Mouse (Mus musculus) forebrain, embryonic 13.5 days (tissue): ENCODE results near the gene Cry2. TPM values are rescaled to one million over a fixed set of nuclear protein-coding genes. Genes with fewer than 3 reads are reported as not detected.

Source experiments
- ATAC-seq: fragments of 200-750 bp; cut with Nextera tagmentation; 2 replicates; pipeline ENCODE4 v1.8.0; 2017
- H3K27ac ChIP-seq: fragments of 300-500 bp; sonication (generic); 2 replicates; pipeline ENCODE4 v1.5.1; 2015; ENCODE audit warnings: inconsistent platforms, mild to moderate bottlenecking, moderate library complexity
- H3K27me3 ChIP-seq: fragments of 300-500 bp; sonication (generic); 2 replicates; pipeline ENCODE4 v1.6.1; 2015; ENCODE audit warnings: mild to moderate bottlenecking, inconsistent platforms
- H3K36me3 ChIP-seq: fragments of 300-500 bp; sonication (generic); 2 replicates; pipeline ENCODE4 v1.6.1; 2015; ENCODE audit warnings: mild to moderate bottlenecking, inconsistent platforms; ENCODE audit not compliant: poor library complexity, severe bottlenecking
- H3K4me1 ChIP-seq: fragments of 300-500 bp; sonication (generic); 2 replicates; pipeline ENCODE4 v1.6.1; 2015; ENCODE audit warnings: inconsistent platforms
- H3K4me2 ChIP-seq: fragments of 300-500 bp; sonication (generic); 2 replicates; pipeline ENCODE4 v1.6.1; 2015; ENCODE audit warnings: inconsistent platforms, mild to moderate bottlenecking, moderate library complexity
- H3K4me3 ChIP-seq: fragments of 300-500 bp; sonication (generic); 2 replicates; pipeline ENCODE4 v1.5.1; 2015; ENCODE audit warnings: mild to moderate bottlenecking, inconsistent platforms
- H3K9ac ChIP-seq: fragments of 300-500 bp; sonication (generic); 2 replicates; pipeline ENCODE4 v1.6.1; 2015; ENCODE audit warnings: mild to moderate bottlenecking, inconsistent platforms
- H3K9me3 ChIP-seq: fragments of 300-500 bp; sonication (generic); replicated peaks from 2 replicates; pipeline ENCODE4 v1.6.1; 2016; ENCODE audit warnings: inconsistent platforms
- WGBS: fragments of 180-500 bp; shearing (Covaris S2); methylation state at CpG from one replicate; pipeline ENCODE4 v1.1.7; 2015; 5-methylcytosine and 5-hydroxymethylcytosine counted together
- polyA plus RNA-seq: library from polyadenylated mRNA; unstranded; fragments of >200 nt; fragmentation: Nextera tagmentation; extraction: Ambion mirVana; gene quantifications from 2 replicates; pipeline ENCODE4 v1.2.1, GENCODE M21; 2015

The Cry2 gene
- polyA plus RNA-seq, 1 experiment from 2014 or later, result 28.2 TPM

DNA sequence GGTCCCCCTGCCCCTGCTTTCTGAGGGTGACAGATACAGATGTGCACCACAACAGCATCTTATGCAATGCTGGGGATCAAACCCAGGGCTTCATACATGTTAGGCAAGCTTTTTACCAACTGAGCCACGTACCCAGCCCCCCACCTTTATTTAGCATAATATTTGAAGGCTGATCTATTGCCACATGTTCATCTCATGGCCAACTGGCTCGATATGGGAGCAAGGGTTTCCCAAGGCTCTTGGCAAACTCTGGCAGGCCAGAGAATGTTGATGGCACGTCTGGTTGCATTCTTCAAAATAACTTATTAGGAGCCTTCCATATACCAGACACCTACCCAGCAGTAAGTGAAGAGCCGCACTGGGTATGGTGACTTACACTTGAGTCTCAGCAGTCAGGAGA, 9.5 kb upstream of the Cry2 start:
- no peaks in the 10 kb centered on the region for H3K9me3 ChIP-seq
- H3K9ac ChIP-seq, result no peak overlapping the region
- no peaks in the 10 kb centered on the region for H3K36me3 ChIP-seq
- peaks cover 9% of the 10 kb centered on the region; the same call in 1 of the 2 replicates for H3K4me1 ChIP-seq
- no peak for ATAC-seq
- no peak overlapping the region for H3K4me3 ChIP-seq
- 76% methylated on average over 4 of the region's 4 CpGs for WGBS
- no peak overlapping the region for H3K4me2 ChIP-seq
- H3K27me3 ChIP-seq, result no peaks in the 10 kb centered on the region
- H3K27ac ChIP-seq, result no peak overlapping the region

DNA sequence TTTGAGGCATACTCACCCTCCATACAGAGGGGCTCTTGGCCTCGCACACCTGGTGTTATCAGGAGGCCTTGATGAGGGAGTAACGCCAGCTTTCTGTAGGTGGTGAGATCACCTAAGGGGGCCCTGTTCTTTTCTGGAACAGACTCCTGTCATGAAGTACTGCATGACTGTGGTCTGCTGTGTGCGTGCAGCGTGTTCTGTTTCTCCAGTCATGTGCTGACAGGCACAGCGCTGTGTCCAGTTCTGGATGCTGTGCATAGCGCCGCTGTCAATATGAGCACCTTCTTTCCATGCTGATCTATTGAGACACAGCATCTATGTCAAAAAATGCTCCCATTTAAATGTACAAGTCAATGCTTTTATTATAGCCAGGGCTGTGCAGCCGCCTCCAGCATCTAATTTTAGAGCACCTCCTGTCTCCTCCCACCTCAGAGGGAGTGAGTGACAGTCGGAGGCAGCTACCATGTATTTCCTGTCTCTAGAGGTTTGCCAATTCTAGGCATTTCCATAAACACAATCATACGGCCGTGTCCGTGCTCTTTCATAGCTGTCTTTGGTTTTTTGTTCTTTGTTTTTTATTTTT, 8.7 kb upstream of the Cry2 start:
- no peak overlapping the region for H3K9ac ChIP-seq
- peak; percentile 61; the same call in 1 of the 2 replicates for ATAC-seq

GRCm38 (mm10) chr2:92440432-92440831, 6.6 kb upstream of the Cry2 start:
- Histone ChIP-seq H3K4me1 (peaks cover 9% of the 10 kb centered on the region; the same call in 1 of the 2 replicates), H3K36me3 (no peaks in the 10 kb centered on the region), H3K9ac (no peak overlapping the region), H3K27me3 (no peaks in the 10 kb centered on the region), H3K4me2 (no peak overlapping the region), H3K4me3 (no peak overlapping the region), H3K27ac (no peak overlapping the region), H3K9me3 (no peaks in the 10 kb centered on the region)
- 62% methylated on average over 6 of the region's 6 CpGs for WGBS
- ATAC-seq, result no peak

More for the DNA sequence above, 8.7 kb upstream of the Cry2 start:
- Histone ChIP-seq H3K4me1 (peaks cover 9% of the 10 kb centered on the region; the same call in 1 of the 2 replicates), H3K4me3 (no peak overlapping the region), H3K4me2 (no peak overlapping the region), H3K27me3 (no peaks in the 10 kb centered on the region), H3K27ac (no peak overlapping the region), H3K36me3 (no peaks in the 10 kb centered on the region), H3K9me3 (no peaks in the 10 kb centered on the region)
- 81% methylated on average over 12 of the region's 12 CpGs for WGBS

DNA sequence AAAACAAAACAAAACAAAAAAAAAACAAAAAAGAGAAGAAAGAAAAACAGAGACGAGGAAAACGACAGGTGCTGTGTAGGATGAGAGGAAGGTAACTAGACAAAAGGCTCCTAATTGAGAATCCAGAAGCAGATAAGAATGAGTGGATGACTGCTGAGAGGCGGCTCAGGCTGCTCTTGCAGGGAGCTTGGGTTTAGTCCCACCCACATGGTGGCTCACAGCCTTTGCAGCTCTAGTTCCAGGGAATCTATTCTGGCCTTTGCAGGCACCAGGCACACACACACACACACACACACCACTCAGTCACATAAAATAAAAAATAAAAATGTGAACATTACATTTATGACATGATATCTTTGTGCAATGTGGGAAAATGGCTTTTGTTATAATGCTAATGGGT, 4.7 kb upstream of the Cry2 start:
- Histone ChIP-seq H3K36me3 (no peaks in the 10 kb centered on the region), H3K4me2 (no peak overlapping the region), H3K9ac (no peak overlapping the region), H3K4me3 (no peak overlapping the region), H3K9me3 (no peaks in the 10 kb centered on the region), H3K27me3 (no peaks in the 10 kb centered on the region), H3K27ac (no peak overlapping the region), H3K4me1 (peaks cover 16% of the 10 kb centered on the region)
- ATAC-seq, result no peak
- WGBS, result 63% methylated on average over 3 of the region's 3 CpGs

GRCm38 (mm10) chr2:92437875-92438274, 4.0 kb upstream of the Cry2 start:
- Histone ChIP-seq H3K9me3 (no peaks in the 10 kb centered on the region), H3K9ac (no peak overlapping the region), H3K36me3 (no peaks in the 10 kb centered on the region), H3K4me2 (peak overlapping the region; percentile 43), H3K4me3 (no peak overlapping the region), H3K27me3 (no peaks in the 10 kb centered on the region), H3K27ac (no peak overlapping the region), H3K4me1 (peaks cover 23% of the 10 kb centered on the region)
- no peak for ATAC-seq
- WGBS, result under 1% methylated on average over 5 of the region's 5 CpGs

DNA sequence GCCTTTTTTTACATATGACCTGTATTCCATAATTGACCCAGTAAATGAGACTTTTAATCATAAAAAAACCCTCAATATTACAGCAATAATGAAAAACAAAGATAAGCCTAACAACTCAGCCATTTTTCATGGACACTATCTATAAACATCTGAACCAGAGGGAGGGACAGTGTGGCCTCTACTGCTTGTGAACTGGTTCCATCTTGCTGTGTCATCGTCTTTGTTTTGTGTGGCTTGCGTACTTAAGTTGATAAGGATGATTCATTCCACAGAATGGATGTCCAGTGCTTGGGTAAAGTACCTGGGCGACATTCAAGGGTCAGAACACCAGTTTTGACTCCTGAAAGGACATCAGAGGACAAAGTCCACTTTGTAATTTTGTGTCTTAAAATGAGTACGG, 3.5 kb upstream of the Cry2 start:
- WGBS, result 84% methylated on average over 4 of the region's 4 CpGs
- Histone ChIP-seq H3K4me3 (no peak overlapping the region), H3K36me3 (no peaks in the 10 kb centered on the region), H3K4me2 (no peak overlapping the region), H3K27me3 (no peaks in the 10 kb centered on the region), H3K27ac (no peak overlapping the region), H3K9me3 (no peaks in the 10 kb centered on the region), H3K4me1 (peaks cover 25% of the 10 kb centered on the region), H3K9ac (no peak overlapping the region)
- no peak for ATAC-seq

GRCm38 (mm10) chr2:92435023-92435422, 1.2 kb upstream of the Cry2 start:
- peaks cover 40% of the 10 kb centered on the region for H3K4me1 ChIP-seq
- 0 out of 2 replicates have a peak overlapping the region, but pooled peaks have one; percentile 88 for H3K4me3 ChIP-seq
- H3K36me3 ChIP-seq, result no peaks in the 10 kb centered on the region
- no peaks in the 10 kb centered on the region for H3K9me3 ChIP-seq
- peak overlapping the region; percentile 92 for H3K4me2 ChIP-seq
- ATAC-seq, result no peak
- H3K27me3 ChIP-seq, result no peaks in the 10 kb centered on the region
- H3K27ac ChIP-seq, result no peak overlapping the region
- 52% methylated on average over 6 of the region's 6 CpGs for WGBS
- peak overlapping the region; percentile 62 for H3K9ac ChIP-seq

DNA sequence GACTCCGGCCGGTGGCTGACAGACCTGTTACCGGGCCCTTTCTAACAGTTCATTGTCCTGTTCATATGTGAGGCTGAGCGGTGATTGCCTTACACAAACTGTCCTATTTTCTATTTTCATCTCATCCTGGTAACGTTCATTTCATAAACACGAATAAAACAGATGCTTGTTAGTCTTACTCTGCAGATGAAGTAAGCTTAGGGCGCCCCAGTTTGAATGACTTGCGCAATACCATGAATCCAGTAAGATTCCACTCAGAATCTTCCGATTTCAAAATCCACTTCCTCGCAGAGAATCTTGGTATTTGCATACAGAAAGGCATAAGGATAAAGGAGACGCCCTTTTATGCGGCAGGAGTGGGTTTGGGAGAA, 517 bp upstream of the Cry2 start:
- no peak; the same call in 1 of the 2 replicates for ATAC-seq
- Histone ChIP-seq H3K27me3 (no peaks in the 10 kb centered on the region), H3K9me3 (no peaks in the 10 kb centered on the region), H3K4me1 (peaks cover 45% of the 10 kb centered on the region), H3K27ac (peak overlapping the region; percentile 16; the same call in 1 of the 2 replicates), H3K36me3 (no peaks in the 10 kb centered on the region), H3K4me3 (peak overlapping the region; percentile 88), H3K9ac (peak overlapping the region; percentile 62), H3K4me2 (peak overlapping the region; percentile 92)
- 5% methylated on average over 12 of the region's 12 CpGs for WGBS

- 42% methylated on average over 17 of the region's 17 CpGs for WGBS
- Histone ChIP-seq H3K27me3 (no peaks in the 10 kb centered on the region), H3K4me1 (peaks cover 59% of the 10 kb centered on the region), H3K36me3 (no peaks in the 10 kb centered on the region), H3K27ac (peak overlapping the region; percentile 75), H3K4me3 (peak overlapping the region; percentile 88), H3K4me2 (peak overlapping the region; percentile 92), H3K9ac (peak overlapping the region; percentile 87), H3K9me3 (no peaks in the 10 kb centered on the region)
- ATAC-seq, result no peak
These were observed 1.2 kb downstream of the Cry2 start for GRCm38 (mm10) chr2:92432299-92433295.

GRCm38 (mm10) chr2:92431611-92432179, 2.1 kb downstream of the Cry2 start:
- Histone ChIP-seq H3K27me3 (no peaks in the 10 kb centered on the region), H3K9ac (peak overlapping the region; percentile 87), H3K4me3 (peak overlapping the region; percentile 88), H3K4me1 (peaks cover 60% of the 10 kb centered on the region), H3K27ac (peak overlapping the region; percentile 75), H3K9me3 (no peaks in the 10 kb centered on the region), H3K4me2 (peak overlapping the region; percentile 92), H3K36me3 (no peaks in the 10 kb centered on the region)
- WGBS, result 24% methylated on average over 11 of the region's 11 CpGs
- ATAC-seq, result no peak

DNA sequence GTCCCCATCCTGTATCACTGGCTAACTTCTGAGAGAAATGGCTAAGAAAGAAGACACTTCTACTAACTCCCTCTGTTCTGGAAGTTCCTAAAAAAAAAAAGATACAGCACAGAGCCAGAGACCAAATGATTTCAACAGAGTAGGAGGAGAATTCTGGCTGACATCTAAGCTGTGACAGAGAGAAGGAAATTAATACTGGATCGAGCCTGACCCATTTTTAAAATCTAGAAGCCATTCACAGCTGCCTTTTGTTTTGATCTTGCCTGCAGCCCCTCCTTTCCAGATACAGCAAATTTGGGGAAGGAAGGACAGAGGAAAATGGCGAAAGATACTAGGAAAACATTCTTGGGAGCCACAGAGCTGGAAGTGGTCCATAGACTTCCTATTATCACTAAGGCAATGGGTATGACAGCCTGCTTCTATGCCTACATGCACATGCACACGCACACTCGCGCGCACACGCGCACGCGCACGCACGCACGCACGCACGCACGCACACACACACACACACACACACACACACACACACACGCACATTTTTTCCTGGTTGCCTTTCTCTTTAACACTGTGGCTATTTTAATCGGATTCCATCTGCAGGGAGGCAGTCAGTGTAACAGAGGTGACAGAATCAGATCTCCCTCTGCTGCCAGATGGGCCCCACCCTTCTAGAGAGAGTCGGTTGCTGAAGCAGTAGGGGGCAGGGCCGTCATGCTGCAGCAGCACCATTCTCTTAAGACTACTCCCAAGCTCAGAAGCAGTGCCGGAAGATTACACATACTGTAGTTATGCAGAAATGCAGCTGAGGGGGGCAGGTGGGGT, 2.9 kb downstream of the Cry2 start:
- peak; percentile 28 for ATAC-seq
- WGBS, result 60% methylated on average over 19 of the region's 21 CpGs
- Histone ChIP-seq H3K27me3 (no peaks in the 10 kb centered on the region), H3K4me3 (peak overlapping the region; percentile 88), H3K4me1 (peaks cover 66% of the 10 kb centered on the region), H3K36me3 (no peaks in the 10 kb centered on the region), H3K9me3 (no peaks in the 10 kb centered on the region), H3K27ac (peak overlapping the region; percentile 75), H3K4me2 (peak overlapping the region; percentile 92), H3K9ac (peak overlapping the region; percentile 87)
